In genomic region chr10:78357742-78358141, GRCm38 (mm10) we compare ENCODE assay signal across 19 mouse cellular contexts.
"Had no signal": no experiment of that assay in that cellular context is flagged by ENCODE, and none has a peak within 500 bp of the region (broad histone marks: within the 10 kb centered on the region; RNA-seq: fewer than 3 reads in every experiment).

No protein-coding gene starts in this region.

- H3K9me3 ChIP-seq: midbrain, embryonic 10.5 days; midbrain, embryonic 12.5 days; neural tube, embryonic 13.5 days; neural tube, embryonic 15.5 days had no signal

- H3K9ac ChIP-seq: lung, embryonic 14.5 days; midbrain, embryonic 12.5 days; neural tube, embryonic 13.5 days; neural tube, embryonic 15.5 days had no signal

- H3K4me3 ChIP-seq: midbrain, embryonic 10.5 days; midbrain, embryonic 12.5 days; myocyte; neural tube, embryonic 13.5 days; neural tube, embryonic 15.5 days had no signal

- H3K36me3 ChIP-seq: midbrain, embryonic 10.5 days; midbrain, embryonic 12.5 days; neural tube, embryonic 13.5 days; neural tube, embryonic 15.5 days had no signal

- H3K4me2 ChIP-seq: lung, embryonic 14.5 days; midbrain, embryonic 12.5 days; neural tube, embryonic 13.5 days; neural tube, embryonic 15.5 days had no signal

- DNase-seq: lung, adult 18-20 months; lung, embryonic 14.5 days; lung, postnatal 10 days; lung, postnatal 4 days; midbrain, embryonic 14.5 days; retina, postnatal 1 day; right cerebral cortex, adult 18-20 months; right cerebral cortex, postnatal 25 days; right cerebral cortex, postnatal 4 days; spleen, adult 18-20 months; thymus, adult 18-20 months; thymus, postnatal 14 days; thymus, postnatal 36 days had no signal

- H3K27me3 ChIP-seq: midbrain, embryonic 12.5 days; neural tube, embryonic 13.5 days; neural tube, embryonic 15.5 days had no signal

- H3K4me1 ChIP-seq: midbrain, embryonic 12.5 days had no signal

- H3K27ac ChIP-seq: midbrain, embryonic 10.5 days; midbrain, embryonic 12.5 days; neural tube, embryonic 13.5 days; neural tube, embryonic 15.5 days had no signal

- ATAC-seq: midbrain, embryonic 16.5 days had no signal
